Mouse (Mus musculus) cortical plate, adult 2 months (tissue): ENCODE measurements around the gene Bzw1. TPM values are rescaled to one million over a fixed set of nuclear protein-coding genes. Genes with fewer than 3 reads are reported as not detected.

Experiments used
- H3K27ac ChIP-seq: fragments of 200-500 bp; 2 replicates; pipeline ENCODE4 v1.5.1; 2012; ENCODE audit warnings: low read length, control low read depth, inconsistent platforms; ENCODE audit not compliant: insufficient read depth
- H3K4me1 ChIP-seq: fragments of 200-500 bp; 2 replicates; pipeline ENCODE4 v1.6.1; 2011; ENCODE audit warnings: low read length; ENCODE audit not compliant: control insufficient read depth, insufficient read depth
- H3K4me3 ChIP-seq: fragments of 200-500 bp; 2 replicates; pipeline ENCODE4 v1.5.1; 2011; ENCODE audit warnings: mild to moderate bottlenecking, low read length, control low read depth; ENCODE audit not compliant: insufficient read depth
- CTCF ChIP-seq: fragments of 200-500 bp; IDR thresholded peaks from 2 replicates; pipeline ENCODE4 v1.5.1; 2011; ENCODE audit warnings: mild to moderate bottlenecking, control low read depth, low read length; ENCODE audit not compliant: insufficient read depth; ENCODE audit errors: extremely low read depth
- POLR2A ChIP-seq: fragments of 200-500 bp; IDR thresholded peaks from 2 replicates; pipeline ENCODE4 v1.6.1; 2011; ENCODE audit warnings: mild to moderate bottlenecking, low read length, control low read depth; ENCODE audit not compliant: insufficient read depth; ENCODE audit errors: extremely low read depth
- polyA plus RNA-seq: library from polyadenylated mRNA; depleted of rRNA; stranded (reverse); fragments of >200 nt; gene quantifications from 2 replicates; pipeline ENCODE4 v1.2.3, GENCODE M21; 2012; rRNA removed

Gene Bzw1
- polyA plus RNA-seq, 1 experiment, result 83.9 TPM

- H3K27ac ChIP-seq, result no peak overlapping the region
- H3K4me1 ChIP-seq, result peaks cover 3% of the 10 kb centered on the region; the same call in 1 of the 2 replicates
- H3K4me3 ChIP-seq, result peak overlapping the region; percentile 54
- TF ChIP-seq POLR2A, result no peak
- no peak for TF ChIP-seq CTCF
These were observed 53.2 kb downstream of the Bzw1 start for GRCm38 (mm10) chr1:58445861-58446260.

- Histone ChIP-seq H3K4me3 (no peak overlapping the region), H3K27ac (no peak overlapping the region)
- TF ChIP-seq CTCF (no peak), POLR2A (no peak)
These were observed 55.1 kb downstream of the Bzw1 start for GRCm38 (mm10) chr1:58447766-58448165.

GRCm38 (mm10) chr1:58448396-58448795, 55.7 kb downstream of the Bzw1 start:
- TF ChIP-seq POLR2A (no peak), CTCF (no peak)
- Histone ChIP-seq H3K4me1 (peaks cover 3% of the 10 kb centered on the region; the same call in 1 of the 2 replicates), H3K4me3 (no peak overlapping the region), H3K27ac (no peak overlapping the region)

More at GRCm38 (mm10) chr1:58447766-58448165, 55.1 kb downstream of the Bzw1 start:
- peaks cover 3% of the 10 kb centered on the region; the same call in 1 of the 2 replicates for H3K4me1 ChIP-seq

- no peak overlapping the region for H3K4me3 ChIP-seq
- no peak overlapping the region for H3K27ac ChIP-seq
- no peaks in the 10 kb centered on the region for H3K4me1 ChIP-seq
- TF ChIP-seq CTCF, result no peak
- TF ChIP-seq POLR2A, result no peak
These were observed 61.6 kb downstream of the Bzw1 start for GRCm38 (mm10) chr1:58454316-58454715.

Other genes starting within 250 kb of the Bzw1 start
- gene Aox4, start 182.5 kb upstream of the Bzw1 start, polyA plus RNA-seq, result 1.0 and 1.1 TPM in 2 replicates
- not detected in 2 replicates for gene Aox2, start 114.6 kb upstream of the Bzw1 start, polyA plus RNA-seq
- gene Clk1, start 31.2 kb downstream of the Bzw1 start, polyA plus RNA-seq, result 254 and 258 TPM in 2 replicates
- gene Nif3l1, start 52.3 kb downstream of the Bzw1 start, polyA plus RNA-seq, result 19.7 and 22.4 TPM in 2 replicates
- gene Ppil3, start 52.6 kb downstream of the Bzw1 start, polyA plus RNA-seq, result 28.3 and 30.3 TPM in 2 replicates
- 23.7 and 26.0 TPM in 2 replicates for gene Orc2, start 112.2 kb downstream of the Bzw1 start, polyA plus RNA-seq
- 23.9 and 25.5 TPM in 2 replicates for gene Fam126b, start 193.4 kb downstream of the Bzw1 start, polyA plus RNA-seq
- gene Ndufb3, start 193.5 kb downstream of the Bzw1 start, polyA plus RNA-seq, result 227 and 228 TPM in 2 replicates